Mouse (Mus musculus): Measurements from ENCODE around the gene Itgb4.

DNA sequence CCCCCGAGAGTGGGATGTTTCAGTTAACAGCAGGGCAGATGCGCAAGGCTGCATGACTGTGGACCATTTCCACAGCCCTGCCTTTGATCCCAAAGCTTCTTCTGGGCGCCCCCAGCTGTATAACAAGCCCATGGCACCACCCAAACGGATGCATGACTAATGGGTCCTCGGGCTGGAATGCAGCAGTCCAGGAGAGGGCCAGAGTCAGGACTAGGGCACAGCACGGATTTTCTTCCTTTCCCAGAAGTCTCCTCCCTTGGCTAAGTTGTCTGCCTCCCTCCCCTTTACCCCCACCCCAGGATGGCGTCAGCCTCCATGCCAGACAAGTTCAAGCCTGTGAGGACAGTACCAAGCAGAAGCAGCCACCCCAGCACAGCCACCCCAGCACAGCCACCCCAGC lies 16.5 kb upstream of the Itgb4 start:
- TF ChIP-seq POLR2A (IDR thresholded peaks at IDR 0.05; ENCODE audit: low read depth, low read length) (no peak), CTCF (IDR thresholded peaks at IDR 0.05; ENCODE audit: extremely low read depth, insufficient read depth, insufficient read length, insufficient replicate concordance) (no peak)
